Mouse (Mus musculus): ENCODE measurements around the gene Stard13. TPM values are rescaled to one million over a fixed set of nuclear protein-coding genes. Genes with fewer than 3 reads are reported as not detected.

The Stard13 gene
- polyA plus RNA-seq, 1 experiment from 2014 or later = 2.7 TPM

DNA sequence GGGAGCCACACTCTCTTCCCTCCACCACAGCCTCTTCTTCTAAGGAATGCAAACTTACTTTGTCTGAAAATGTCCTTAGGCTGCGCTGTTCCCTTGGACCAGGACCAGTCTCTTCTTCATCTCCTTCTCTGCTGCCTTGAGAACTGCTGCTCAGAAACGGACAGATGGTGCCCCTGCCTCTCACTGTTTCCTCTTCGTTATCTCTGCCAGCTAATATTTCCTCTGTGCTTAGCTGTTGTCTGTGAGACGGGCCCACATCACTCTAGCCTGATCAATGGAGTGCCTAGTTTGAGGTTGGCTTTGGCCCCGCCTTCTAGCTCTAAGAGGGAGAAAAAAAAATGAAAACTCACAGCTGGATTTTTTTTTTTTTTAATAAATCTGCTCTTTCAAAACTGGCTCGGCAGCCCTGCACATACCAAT is 106.3 kb downstream of the Stard13 start:
- H3K36me3 ChIP-seq (ENCODE audit: control insufficient read depth, insufficient read depth, low read length) = no peaks in the 10 kb centered on the region
- no peak overlapping the region for H3K4me2 ChIP-seq (ENCODE audit: low read depth, low read length)
- H3K4me3 ChIP-seq (ENCODE audit: low read depth, low read length) = no peak overlapping the region
- no peak for ATAC-seq (ENCODE audit: low read depth)
- H3K27ac ChIP-seq (ENCODE audit: low read depth, low read length) = no peak overlapping the region
- no peak overlapping the region for H3K9ac ChIP-seq (replicated peaks; ENCODE audit: low read depth, low read length)
- H3K9me3 ChIP-seq (ENCODE audit: control insufficient read depth, low read length) = no peaks in the 10 kb centered on the region
- peaks cover 3% of the 10 kb centered on the region; the same call in 1 of the 2 replicates for H3K4me1 ChIP-seq (ENCODE audit: control insufficient read depth, insufficient read depth, low read length)
- no peaks in the 10 kb centered on the region for H3K27me3 ChIP-seq (ENCODE audit: control insufficient read depth, insufficient read depth, low read length)
- WGBS = 64% methylated on average over 6 of the region's 6 CpGs

DNA sequence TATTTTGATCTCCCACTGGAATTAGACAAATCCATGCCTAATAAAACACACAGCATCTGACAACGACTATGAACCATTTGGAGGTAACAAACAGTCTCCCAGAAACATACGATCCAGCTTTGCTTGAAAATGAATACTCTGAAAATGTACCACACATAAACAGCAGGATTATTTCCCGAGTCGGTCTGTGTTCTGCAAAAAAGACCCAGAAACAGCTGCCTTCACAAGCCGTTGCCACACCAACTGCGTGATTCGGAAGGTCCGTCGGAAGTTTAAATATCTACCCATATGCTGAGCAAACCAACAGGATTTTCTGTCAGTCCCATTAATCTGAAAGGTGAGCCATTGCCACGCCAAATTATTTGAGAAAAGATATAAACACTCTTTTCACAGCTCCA is 107.0 kb downstream of the Stard13 start:
- Histone ChIP-seq H3K27me3 (ENCODE audit: control insufficient read depth, insufficient read depth, low read length) (no peaks in the 10 kb centered on the region), H3K36me3 (ENCODE audit: control insufficient read depth, insufficient read depth, low read length) (no peaks in the 10 kb centered on the region), H3K4me3 (ENCODE audit: low read depth, low read length) (no peak overlapping the region), H3K27ac (ENCODE audit: low read depth, low read length) (no peak overlapping the region), H3K9me3 (ENCODE audit: control insufficient read depth, low read length) (no peaks in the 10 kb centered on the region), H3K4me1 (ENCODE audit: control insufficient read depth, insufficient read depth, low read length) (peaks cover 3% of the 10 kb centered on the region; the same call in 1 of the 2 replicates), H3K9ac (replicated peaks; ENCODE audit: low read depth, low read length) (no peak overlapping the region), H3K4me2 (ENCODE audit: low read depth, low read length) (peak overlapping the region; percentile 14; the same call in 1 of the 2 replicates)
- no peak for ATAC-seq (ENCODE audit: low read depth)
- 54% methylated on average over 10 of the region's 10 CpGs for WGBS

DNA sequence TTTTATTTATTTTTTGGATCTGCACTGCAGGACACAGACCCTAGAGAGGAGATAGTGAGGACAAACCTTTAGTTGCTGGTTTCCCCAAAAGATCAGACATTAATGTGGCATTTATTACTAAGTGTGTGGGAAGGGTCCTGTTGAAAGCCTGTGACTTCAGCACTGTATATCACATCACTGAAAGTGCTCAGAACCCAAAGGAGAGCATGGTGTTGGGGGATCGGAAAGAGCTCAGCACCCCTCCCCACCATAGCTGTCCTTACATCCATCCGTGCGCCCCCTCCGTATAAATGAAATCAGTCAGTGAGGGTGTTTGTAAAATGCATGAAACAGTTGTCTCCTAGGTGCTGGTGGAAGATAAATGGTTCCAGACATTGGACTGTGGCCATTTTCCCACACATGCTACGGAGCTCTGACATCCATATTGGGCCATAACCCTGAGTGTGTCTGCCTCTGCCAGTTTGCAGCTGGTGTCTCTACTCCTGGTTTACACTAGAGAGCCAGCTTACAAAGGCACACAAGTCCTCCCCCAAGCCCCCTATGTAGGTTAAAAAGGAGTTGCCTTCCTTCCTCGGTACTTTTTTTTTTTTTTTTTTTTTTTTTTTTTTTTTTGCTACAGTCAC is 107.5 kb downstream of the Stard13 start:
- H3K9ac ChIP-seq (replicated peaks; ENCODE audit: low read depth, low read length) = no peak overlapping the region
- no peak overlapping the region for H3K4me3 ChIP-seq (ENCODE audit: low read depth, low read length)
- H3K27ac ChIP-seq (ENCODE audit: low read depth, low read length) = no peak overlapping the region; the same call in 1 of the 2 replicates
- H3K4me1 ChIP-seq (ENCODE audit: control insufficient read depth, insufficient read depth, low read length) = peaks cover 3% of the 10 kb centered on the region; the same call in 1 of the 2 replicates
- peak; percentile 69; the same call in 1 of the 2 replicates for ATAC-seq (ENCODE audit: low read depth)
- no peaks in the 10 kb centered on the region for H3K36me3 ChIP-seq (ENCODE audit: control insufficient read depth, insufficient read depth, low read length)
- H3K9me3 ChIP-seq (ENCODE audit: control insufficient read depth, low read length) = no peaks in the 10 kb centered on the region
- 37% methylated on average over 6 of the region's 6 CpGs for WGBS
- H3K27me3 ChIP-seq (ENCODE audit: control insufficient read depth, insufficient read depth, low read length) = no peaks in the 10 kb centered on the region
- H3K4me2 ChIP-seq (ENCODE audit: low read depth, low read length) = peak overlapping the region; percentile 14; the same call in 1 of the 2 replicates

GRCm38 (mm10) chr5:151117846-151118245 is 115.8 kb downstream of the Stard13 start:
- no peak for ATAC-seq (ENCODE audit: low read depth)

DNA sequence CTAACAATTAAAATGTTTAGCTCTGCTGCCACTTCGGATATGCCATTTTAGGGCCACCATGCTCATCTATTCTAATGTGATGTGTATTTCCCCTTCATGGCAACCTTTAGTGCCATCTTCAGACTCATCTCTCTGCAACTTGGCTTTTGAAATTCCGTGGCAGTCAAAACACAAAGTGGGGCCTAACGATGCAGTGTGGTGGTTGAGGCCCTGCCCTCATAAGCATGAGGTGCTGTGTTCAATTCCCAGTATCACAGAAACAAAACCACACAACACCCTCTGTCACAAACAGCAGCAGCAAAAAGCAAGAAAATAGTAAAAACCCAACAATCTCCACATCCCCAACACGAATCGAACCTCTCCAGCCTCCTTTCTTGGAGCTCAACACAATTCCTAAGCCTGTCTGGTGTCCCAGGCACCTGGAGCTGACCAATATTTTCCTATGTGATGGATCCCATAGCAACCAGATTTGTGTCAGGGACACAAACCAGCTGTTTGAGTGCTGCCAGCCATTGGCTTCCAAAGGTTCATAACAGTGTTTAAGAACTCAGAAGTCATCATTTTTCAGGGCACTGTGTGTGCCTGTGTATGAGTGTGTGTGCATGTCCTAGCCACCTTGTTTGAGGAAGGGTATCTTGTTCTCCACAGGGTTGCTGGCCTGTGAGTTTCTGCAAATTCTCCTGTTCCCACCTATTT is 117.3 kb downstream of the Stard13 start:
- ATAC-seq (ENCODE audit: low read depth) = no peak
- H3K9me3 ChIP-seq (ENCODE audit: control insufficient read depth, low read length) = no peaks in the 10 kb centered on the region
- no peak overlapping the region for H3K4me3 ChIP-seq (ENCODE audit: low read depth, low read length)
- H3K4me1 ChIP-seq (ENCODE audit: control insufficient read depth, insufficient read depth, low read length) = no peaks in the 10 kb centered on the region
- no peak overlapping the region for H3K4me2 ChIP-seq (ENCODE audit: low read depth, low read length)
- H3K27me3 ChIP-seq (ENCODE audit: control insufficient read depth, insufficient read depth, low read length) = no peaks in the 10 kb centered on the region
- no peak overlapping the region for H3K27ac ChIP-seq (ENCODE audit: low read depth, low read length)
- no peaks in the 10 kb centered on the region for H3K36me3 ChIP-seq (ENCODE audit: control insufficient read depth, insufficient read depth, low read length)
- H3K9ac ChIP-seq (replicated peaks; ENCODE audit: low read depth, low read length) = no peak overlapping the region
- 92% methylated on average over 5 of the region's 5 CpGs for WGBS

More at GRCm38 (mm10) chr5:151117846-151118245, 115.8 kb downstream of the Stard13 start:
- Histone ChIP-seq H3K9me3 (ENCODE audit: control insufficient read depth, low read length) (no peaks in the 10 kb centered on the region), H3K27me3 (ENCODE audit: control insufficient read depth, insufficient read depth, low read length) (no peaks in the 10 kb centered on the region), H3K27ac (ENCODE audit: low read depth, low read length) (no peak overlapping the region), H3K9ac (replicated peaks; ENCODE audit: low read depth, low read length) (no peak overlapping the region), H3K4me2 (ENCODE audit: low read depth, low read length) (no peak overlapping the region), H3K4me3 (ENCODE audit: low read depth, low read length) (no peak overlapping the region), H3K4me1 (ENCODE audit: control insufficient read depth, insufficient read depth, low read length) (no peaks in the 10 kb centered on the region), H3K36me3 (ENCODE audit: control insufficient read depth, insufficient read depth, low read length) (no peaks in the 10 kb centered on the region)
- WGBS = 86% methylated on average over 2 of the region's 2 CpGs

DNA sequence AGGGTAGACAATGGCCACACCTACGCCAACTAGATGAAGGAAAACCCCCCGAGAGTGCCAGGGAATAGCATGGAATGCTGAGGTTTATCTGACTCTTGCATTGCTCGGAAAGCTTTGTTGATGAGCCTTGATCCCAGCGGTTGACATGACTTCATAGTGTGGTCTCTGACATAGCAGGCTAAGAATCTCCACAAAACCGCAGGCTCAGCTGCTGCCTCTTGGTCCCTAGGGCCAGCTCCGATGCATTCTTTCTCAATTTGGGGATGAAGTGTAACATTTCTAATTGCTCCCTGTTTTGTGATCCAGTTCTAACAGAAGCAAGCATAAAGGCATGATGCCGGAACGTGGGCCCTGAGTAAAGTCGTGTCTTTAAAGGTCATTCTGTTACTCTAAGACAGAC is 120.9 kb downstream of the Stard13 start:
- no peaks in the 10 kb centered on the region for H3K4me1 ChIP-seq (ENCODE audit: control insufficient read depth, insufficient read depth, low read length)
- H3K36me3 ChIP-seq (ENCODE audit: control insufficient read depth, insufficient read depth, low read length) = no peaks in the 10 kb centered on the region
- WGBS = 80% methylated on average over 9 of the region's 9 CpGs
- no peaks in the 10 kb centered on the region for H3K27me3 ChIP-seq (ENCODE audit: control insufficient read depth, insufficient read depth, low read length)
- H3K4me2 ChIP-seq (ENCODE audit: low read depth, low read length) = no peak overlapping the region
- no peak overlapping the region for H3K27ac ChIP-seq (ENCODE audit: low read depth, low read length)
- no peaks in the 10 kb centered on the region for H3K9me3 ChIP-seq (ENCODE audit: control insufficient read depth, low read length)
- no peak for ATAC-seq (ENCODE audit: low read depth)
- no peak overlapping the region for H3K4me3 ChIP-seq (ENCODE audit: low read depth, low read length)
- no peak overlapping the region for H3K9ac ChIP-seq (replicated peaks; ENCODE audit: low read depth, low read length)

- Histone ChIP-seq H3K9me3 (ENCODE audit: control insufficient read depth, low read length) (no peaks in the 10 kb centered on the region), H3K4me2 (ENCODE audit: low read depth, low read length) (no peak overlapping the region), H3K27me3 (ENCODE audit: control insufficient read depth, insufficient read depth, low read length) (no peaks in the 10 kb centered on the region), H3K36me3 (ENCODE audit: control insufficient read depth, insufficient read depth, low read length) (no peaks in the 10 kb centered on the region), H3K27ac (ENCODE audit: low read depth, low read length) (no peak overlapping the region), H3K9ac (replicated peaks; ENCODE audit: low read depth, low read length) (no peak overlapping the region), H3K4me1 (ENCODE audit: control insufficient read depth, insufficient read depth, low read length) (no peaks in the 10 kb centered on the region), H3K4me3 (ENCODE audit: low read depth, low read length) (no peak overlapping the region)
- WGBS = 92% methylated on average over 7 of the region's 7 CpGs
- no peak for ATAC-seq (ENCODE audit: low read depth)
Measured at GRCm38 (mm10) chr5:151111080-151111871, 122.4 kb downstream of the Stard13 start.

- Histone ChIP-seq H3K4me1 (ENCODE audit: control insufficient read depth, insufficient read depth, low read length) (no peaks in the 10 kb centered on the region), H3K9me3 (ENCODE audit: control insufficient read depth, low read length) (no peaks in the 10 kb centered on the region), H3K4me3 (ENCODE audit: low read depth, low read length) (no peak overlapping the region), H3K4me2 (ENCODE audit: low read depth, low read length) (no peak overlapping the region), H3K9ac (replicated peaks; ENCODE audit: low read depth, low read length) (no peak overlapping the region), H3K27me3 (ENCODE audit: control insufficient read depth, insufficient read depth, low read length) (no peaks in the 10 kb centered on the region), H3K27ac (ENCODE audit: low read depth, low read length) (no peak overlapping the region), H3K36me3 (ENCODE audit: control insufficient read depth, insufficient read depth, low read length) (no peaks in the 10 kb centered on the region)
- no peak for ATAC-seq (ENCODE audit: low read depth)
- WGBS = 47% methylated on average over 6 of the region's 6 CpGs
Measured at GRCm38 (mm10) chr5:151110461-151110908, 123.2 kb downstream of the Stard13 start.

All from neural tube, embryonic 14.5 days (tissue).